Mouse (Mus musculus): Measurements from ENCODE around the gene Krtap28-13.

Krtap28-13 gene

GRCm38 (mm10) chr1:83096935-83097334 is 36.2 kb downstream of the Krtap28-13 start:
- no peak for DNase-seq

- DNase-seq, result no peak
Measured at GRCm38 (mm10) chr1:83099160-83099559, 38.4 kb downstream of the Krtap28-13 start.

GRCm38 (mm10) chr1:83099580-83100137 is 38.9 kb downstream of the Krtap28-13 start:
- no peak for DNase-seq

GRCm38 (mm10) chr1:83101891-83102290 is 41.2 kb downstream of the Krtap28-13 start:
- no peak for DNase-seq

GRCm38 (mm10) chr1:83105464-83105863 is 44.7 kb downstream of the Krtap28-13 start:
- no peak for DNase-seq

- no peak for DNase-seq
Measured at GRCm38 (mm10) chr1:83107410-83107978, 46.8 kb downstream of the Krtap28-13 start.

GRCm38 (mm10) chr1:83110992-83111391 is 50.3 kb downstream of the Krtap28-13 start:
- no peak for DNase-seq

All from B cell, adult 2 months (primary cell).